Mouse (Mus musculus) neural tube, postnatal 0 days (tissue): ENCODE data around the gene Gm8765. TPM values are rescaled to one million over a fixed set of nuclear protein-coding genes. Genes with fewer than 3 reads are reported as not detected.

Source experiments
- microRNA-seq: library from miRNA; unstranded; fragments of <30 nt; microRNA quantifications from one replicate; pipeline ENCODE4, GENCODE M21; 2016
- polyA plus RNA-seq: library from polyadenylated mRNA; unstranded; fragments of >200 nt; fragmentation: Nextera tagmentation; extraction: Ambion mirVana; gene quantifications from 2 replicates; pipeline ENCODE4 v1.2.1, GENCODE M21; 2015

The Gm8765 gene
- not detected in 2 replicates for polyA plus RNA-seq

DNA sequence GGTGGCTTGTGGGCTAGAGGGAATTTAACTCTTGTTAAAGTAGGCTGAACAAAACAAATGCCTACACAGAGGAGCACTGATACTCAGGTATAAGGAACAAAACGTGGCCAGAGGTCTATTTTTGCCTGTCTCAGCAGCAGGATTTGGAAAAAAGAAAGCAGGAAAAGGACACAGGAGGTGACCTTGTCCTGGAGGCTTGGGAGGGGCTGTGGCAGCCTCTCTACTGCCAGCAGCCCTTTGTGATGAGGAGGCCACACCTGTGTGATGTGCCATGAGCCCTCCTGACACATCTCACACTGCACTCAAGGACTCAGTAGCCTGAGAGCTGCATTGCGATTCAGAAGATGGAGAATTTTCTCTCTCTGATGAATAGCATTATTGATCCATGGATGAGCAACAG, at the start of gene Gm8765:
Gene Gm8765, plus strand, starts transcription at position 301 of the 400 bp plus-strand sequence.

Small RNA genes within 50 kb of the gene (microRNA-seq; reads per million reads assigned to microRNA genes)
- not detected for gene Gm23952

Other genes with a start within 250 kb of the Gm8765 start
- not detected in 2 replicates for gene Nutm2, start 231.0 kb upstream of the Gm8765 start, polyA plus RNA-seq
- gene Gm904, start 55.1 kb upstream of the Gm8765 start, polyA plus RNA-seq: not detected in 2 replicates